Mouse (Mus musculus): ENCODE results near the gene St3gal4. TPM values are rescaled to one million over a fixed set of nuclear protein-coding genes. Genes with fewer than 3 reads are reported as not detected.

Gene St3gal4
- total RNA-seq, 2 experiments from 2014 or later = 26.8 to 39.1 TPM

GRCm38 (mm10) chr9:35108916-35109315 is 10.2 kb downstream of the St3gal4 start:
- intact Hi-C loops (cut with DNase I) = no loop called here
- peak; percentile 71 to 72 for DNase-seq

GRCm38 (mm10) chr9:35108066-35108465 is 11.0 kb downstream of the St3gal4 start:
- intact Hi-C loops (cut with DNase I) = no loop called here
- DNase-seq = no peak

GRCm38 (mm10) chr9:35107396-35107795 is 11.7 kb downstream of the St3gal4 start:
- intact Hi-C loops (cut with DNase I) = no loop called here

GRCm38 (mm10) chr9:35105884-35106880 is 12.9 kb downstream of the St3gal4 start:
- no peak for DNase-seq

More at GRCm38 (mm10) chr9:35107396-35107795, 11.7 kb downstream of the St3gal4 start:
- DNase-seq = no peak

GRCm38 (mm10) chr9:35105438-35105837 is 13.6 kb downstream of the St3gal4 start:
- intact Hi-C loops (cut with DNase I) = no loop called here
- DNase-seq = no peak

More at GRCm38 (mm10) chr9:35105884-35106880, 12.9 kb downstream of the St3gal4 start:
- intact Hi-C loops (cut with DNase I) = no loop called here

- no peak for DNase-seq
- intact Hi-C loops (cut with DNase I) = no loop called here
Observed at GRCm38 (mm10) chr9:35104711-35105110, 14.4 kb downstream of the St3gal4 start.

GRCm38 (mm10) chr9:35098762-35099161 is 20.3 kb downstream of the St3gal4 start:
- intact Hi-C loops (cut with DNase I) = no loop called here
- no peak for DNase-seq

GRCm38 (mm10) chr9:35097901-35098300 is 21.2 kb downstream of the St3gal4 start:
- no peak for DNase-seq
- intact Hi-C loops (cut with DNase I) = no loop called here

GRCm38 (mm10) chr9:35095726-35096125 is 23.3 kb downstream of the St3gal4 start:
- intact Hi-C loops (cut with DNase I) = no loop called here
- peak in 1 of 2 experiments; percentile 1 for DNase-seq

GRCm38 (mm10) chr9:35093350-35093749 is 25.7 kb downstream of the St3gal4 start:
- intact Hi-C loops (cut with DNase I) = no loop called here
- DNase-seq = no peak

GRCm38 (mm10) chr9:35092904-35093303 is 26.2 kb downstream of the St3gal4 start:
- DNase-seq = no peak
- intact Hi-C loops (cut with DNase I) = no loop called here

GRCm38 (mm10) chr9:35061446-35061845 is 57.6 kb downstream of the St3gal4 start:
- DNase-seq = peak; percentile 7 to 10
- intact Hi-C loops (cut with DNase I) = no loop called here

GRCm38 (mm10) chr9:35059881-35060280 is 59.2 kb downstream of the St3gal4 start:
- DNase-seq = peak; percentile 5 to 7
- intact Hi-C loops (cut with DNase I) = no loop called here

- intact Hi-C loops (cut with DNase I) = no loop called here
- DNase-seq = peak; percentile 23 to 29
Observed at GRCm38 (mm10) chr9:35058596-35059354, 60.3 kb downstream of the St3gal4 start.

- DNase-seq = peak in 1 of 2 experiments; percentile 3
- intact Hi-C loops (cut with DNase I) = no loop called here
Observed at GRCm38 (mm10) chr9:35058186-35058585, 60.9 kb downstream of the St3gal4 start.

- intact Hi-C loops (cut with DNase I) = no loop called here
- peak in 1 of 2 experiments; percentile 1 for DNase-seq
Observed at GRCm38 (mm10) chr9:35057631-35058030, 61.4 kb downstream of the St3gal4 start.

- intact Hi-C loops (cut with DNase I) = no loop called here
- no peak for DNase-seq
Observed at GRCm38 (mm10) chr9:35056611-35057010, 62.5 kb downstream of the St3gal4 start.

GRCm38 (mm10) chr9:35055528-35056330 is 63.3 kb downstream of the St3gal4 start:
- peak; percentile 2 to 7 for DNase-seq
- intact Hi-C loops (cut with DNase I) = no loop called here

- DNase-seq = no peak
- intact Hi-C loops (cut with DNase I) = no loop called here
Observed at GRCm38 (mm10) chr9:35053669-35054068, 65.4 kb downstream of the St3gal4 start.

GRCm38 (mm10) chr9:35053081-35053480 is 66.0 kb downstream of the St3gal4 start:
- peak in 1 of 2 experiments; percentile 0 for DNase-seq
- intact Hi-C loops (cut with DNase I) = no loop called here

All from heart, postnatal 36 days (tissue).